Mouse (Mus musculus) erythroblast, embryonic 14.5 days (primary cell): ENCODE results near the gene Hmgcs2.

ENCODE experiments used
- GATA1 ChIP-seq: IDR thresholded peaks from 2 replicates; pipeline ENCODE4 v1.6.1; 2012; ENCODE audit warnings: low read length, inconsistent platforms, mixed read lengths
- TAL1 ChIP-seq: IDR thresholded peaks from 3 replicates; pipeline ENCODE4 v1.6.1; 2012; ENCODE audit warnings: low read length, inconsistent platforms, mixed read lengths

DNA sequence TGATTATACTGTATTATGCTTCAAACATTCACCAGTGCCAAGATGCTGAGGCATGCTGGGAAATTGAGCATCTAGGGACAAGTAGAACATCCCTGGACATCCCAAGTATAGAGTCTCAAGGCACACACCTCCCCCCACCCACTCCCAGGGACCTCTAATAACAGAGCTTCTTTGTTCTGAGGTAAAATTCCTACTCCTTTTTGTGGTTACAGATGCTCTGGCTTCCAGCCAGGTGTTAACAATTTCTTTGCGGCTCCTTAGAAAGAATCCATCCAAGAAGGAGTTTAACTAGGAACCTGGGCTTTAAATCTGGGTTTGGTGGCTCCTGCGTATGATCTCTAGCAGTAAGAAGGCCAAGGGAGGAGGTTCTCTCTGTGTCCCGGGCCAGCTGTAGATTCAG lies 36.9 kb downstream of the Hmgcs2 start:
- TF ChIP-seq TAL1 (no peak), GATA1 (no peak)
